Mouse (Mus musculus) lung, adult 18-20 months (tissue): ENCODE results near the gene Cenpb.
"Not testable (repeated sequence)": the region's sequence is repeated elsewhere in the genome, so short reads cannot be mapped to it uniquely, and the experiment has no call there.

Experiments
- DNase-seq, 2 experiments: peaks; one replicate each; pipeline ENCODE4 v3.0.0; 2022; ENCODE audit warnings: mixed read lengths in 2 of 2

Gene Cenpb

GRCm38 (mm10) chr2:131179990-131180587 is at the start of gene Cenpb:
Gene Cenpb (minus strand): TSS chr2:131180067.
- peak; percentile 78 to 86 for DNase-seq

- DNase-seq = no peak
Observed at GRCm38 (mm10) chr2:131227243-131227642, 47.4 kb upstream of the Cenpb start.

GRCm38 (mm10) chr2:131226669-131227068 is 46.8 kb upstream of the Cenpb start:
- not testable (repeated sequence) for DNase-seq

- no peak for DNase-seq
Observed at GRCm38 (mm10) chr2:131225178-131225577, 45.3 kb upstream of the Cenpb start.

- no peak for DNase-seq
Observed at GRCm38 (mm10) chr2:131223569-131223968, 43.7 kb upstream of the Cenpb start.

- DNase-seq = no peak
Observed at GRCm38 (mm10) chr2:131222562-131222961, 42.7 kb upstream of the Cenpb start.

- DNase-seq = no peak
Observed at GRCm38 (mm10) chr2:131221853-131222515, 42.1 kb upstream of the Cenpb start.

- no peak for DNase-seq
Observed at GRCm38 (mm10) chr2:131220030-131220429, 40.2 kb upstream of the Cenpb start.

- peak in 1 of 2 experiments; percentile 33 for DNase-seq
Observed at GRCm38 (mm10) chr2:131215941-131216858, 36.3 kb upstream of the Cenpb start.

GRCm38 (mm10) chr2:131213773-131214172 is 33.9 kb upstream of the Cenpb start:
- no peak for DNase-seq

- DNase-seq = peak in 1 of 2 experiments; percentile 42
Observed at GRCm38 (mm10) chr2:131211026-131211615, 31.3 kb upstream of the Cenpb start.

GRCm38 (mm10) chr2:131209969-131210792 is 30.3 kb upstream of the Cenpb start:
- DNase-seq = peak; percentile 96

- DNase-seq = no peak
Observed at GRCm38 (mm10) chr2:131209125-131209795, 29.4 kb upstream of the Cenpb start.

GRCm38 (mm10) chr2:131208356-131208755 is 28.5 kb upstream of the Cenpb start:
- DNase-seq = no peak

GRCm38 (mm10) chr2:131206778-131207177 is 26.9 kb upstream of the Cenpb start, which contains the start of gene Ap5s1:
Gene Ap5s1 (plus strand): TSS chr2:131207078.
- DNase-seq = no peak

GRCm38 (mm10) chr2:131205521-131206182 is 25.8 kb upstream of the Cenpb start:
- no peak for DNase-seq

- DNase-seq = peak; percentile 99
Observed at GRCm38 (mm10) chr2:131204410-131204981, 24.6 kb upstream of the Cenpb start.

GRCm38 (mm10) chr2:131203816-131204409 is 24.0 kb upstream of the Cenpb start:
- DNase-seq = peak in 1 of 2 experiments; percentile 64

- no peak for DNase-seq
Observed at GRCm38 (mm10) chr2:131201262-131201661, 21.4 kb upstream of the Cenpb start.

- DNase-seq = no peak
Observed at GRCm38 (mm10) chr2:131200710-131201109, 20.8 kb upstream of the Cenpb start.
